Mouse (Mus musculus): ENCODE results near the gene Rasl10a. TPM values are rescaled to one million over a fixed set of nuclear protein-coding genes. Genes with fewer than 3 reads are reported as not detected.

Rasl10a gene
- polyA plus RNA-seq, 1 experiment: not detected

- H3K4me1 ChIP-seq (ENCODE audit: control insufficient read depth): no peaks in the 10 kb centered on the region
Measured at GRCm38 (mm10) chr11:5046321-5046926, 11.5 kb upstream of the Rasl10a start.

DNA sequence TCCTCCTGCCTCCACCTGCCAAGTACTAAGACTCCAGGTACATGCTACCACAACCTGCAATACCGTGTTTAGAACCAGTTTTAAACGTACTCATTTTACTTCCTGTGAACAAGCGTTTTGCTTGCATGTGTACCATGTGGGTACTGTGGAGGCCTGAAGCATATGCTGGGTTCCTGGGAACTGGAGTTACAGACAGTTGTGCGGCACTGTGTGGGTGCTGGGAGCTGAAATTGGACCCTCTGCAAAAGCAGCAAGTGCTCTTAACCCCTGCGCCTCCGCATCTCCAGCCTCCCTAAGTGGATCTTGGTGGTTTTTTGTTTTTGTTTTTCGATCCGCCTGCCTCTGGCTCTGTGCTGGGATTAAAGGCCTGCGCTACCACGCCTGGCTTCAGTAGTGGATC lies 6.3 kb upstream of the Rasl10a start:
- Histone ChIP-seq H3K27me3 (ENCODE audit: control insufficient read depth) (peaks cover 30% of the 10 kb centered on the region), H3K9me3 (ENCODE audit: control insufficient read depth, low read length) (no peaks in the 10 kb centered on the region), H3K4me1 (ENCODE audit: control insufficient read depth) (no peaks in the 10 kb centered on the region), H3K36me3 (ENCODE audit: control insufficient read depth) (no peaks in the 10 kb centered on the region), H3K4me3 (replicated peaks) (no peak overlapping the region)
- TF ChIP-seq GATA1 (IDR thresholded peaks at IDR 0.05; ENCODE audit: low read length) (no peak), TAL1 (IDR thresholded peaks at IDR 0.05; ENCODE audit: low read length) (no peak)

More at GRCm38 (mm10) chr11:5046321-5046926, 11.5 kb upstream of the Rasl10a start:
- Histone ChIP-seq H3K9me3 (ENCODE audit: control insufficient read depth, low read length) (no peaks in the 10 kb centered on the region), H3K36me3 (ENCODE audit: control insufficient read depth) (peaks cover 22% of the 10 kb centered on the region), H3K4me3 (replicated peaks) (no peak overlapping the region), H3K27me3 (ENCODE audit: control insufficient read depth) (peaks cover 9% of the 10 kb centered on the region; the same call in 1 of the 2 replicates)
- TF ChIP-seq TAL1 (IDR thresholded peaks at IDR 0.05; ENCODE audit: low read length): no peak
- TF ChIP-seq GATA1 (IDR thresholded peaks at IDR 0.05; ENCODE audit: low read length): no peak

DNA sequence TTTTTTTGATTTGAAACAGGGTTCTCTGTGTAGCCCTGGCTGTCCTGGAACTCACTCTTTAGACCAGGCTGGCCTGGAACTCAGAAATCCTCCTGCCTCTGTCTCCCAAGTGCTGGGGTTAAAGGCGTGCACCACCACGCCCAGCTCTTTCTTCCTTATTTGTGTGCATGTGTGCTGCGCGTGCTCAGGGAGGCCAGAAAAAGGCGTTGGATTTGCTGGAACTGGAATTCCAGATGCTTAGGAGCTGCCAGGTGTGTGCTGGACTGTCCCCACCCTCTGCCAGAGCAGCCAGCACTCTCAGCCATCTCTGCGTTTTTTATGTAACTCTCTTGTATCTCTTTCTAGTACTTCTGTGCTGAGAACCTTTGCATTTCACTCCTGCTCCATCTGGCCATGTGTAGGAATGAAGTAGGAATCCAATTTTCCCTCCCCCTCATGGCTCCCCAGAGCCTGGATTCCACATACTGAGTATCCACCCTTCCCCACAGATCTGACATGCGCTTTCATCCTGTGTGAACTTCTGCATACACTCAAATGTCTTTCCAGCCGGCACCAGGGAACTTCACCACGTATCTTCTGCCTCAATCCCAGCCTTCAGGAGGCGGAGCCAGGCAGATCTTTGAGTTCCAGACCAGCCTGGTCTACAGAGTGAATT lies 5.6 kb upstream of the Rasl10a start:
- Histone ChIP-seq H3K4me3 (replicated peaks) (no peak overlapping the region), H3K4me1 (ENCODE audit: control insufficient read depth) (no peaks in the 10 kb centered on the region), H3K9me3 (ENCODE audit: control insufficient read depth, low read length) (peaks cover under 1% of the 10 kb centered on the region; the same call in 1 of the 2 replicates), H3K27me3 (ENCODE audit: control insufficient read depth) (peaks cover 37% of the 10 kb centered on the region), H3K36me3 (ENCODE audit: control insufficient read depth) (no peaks in the 10 kb centered on the region)
- TF ChIP-seq GATA1 (IDR thresholded peaks at IDR 0.05; ENCODE audit: low read length): no peak
- no peak for TF ChIP-seq TAL1 (IDR thresholded peaks at IDR 0.05; ENCODE audit: low read length)

GRCm38 (mm10) chr11:5054151-5054550 lies 3.8 kb upstream of the Rasl10a start:
- H3K27me3 ChIP-seq (ENCODE audit: control insufficient read depth): peaks cover 52% of the 10 kb centered on the region
- TF ChIP-seq GATA1 (IDR thresholded peaks at IDR 0.05; ENCODE audit: low read length): no peak
- no peak for TF ChIP-seq TAL1 (IDR thresholded peaks at IDR 0.05; ENCODE audit: low read length)
- no peak overlapping the region for H3K4me3 ChIP-seq (replicated peaks)
- no peaks in the 10 kb centered on the region for H3K36me3 ChIP-seq (ENCODE audit: control insufficient read depth)
- H3K9me3 ChIP-seq (ENCODE audit: control insufficient read depth, low read length): peaks cover 13% of the 10 kb centered on the region; the same call in 1 of the 2 replicates
- peaks cover 7% of the 10 kb centered on the region for H3K4me1 ChIP-seq (ENCODE audit: control insufficient read depth)

GRCm38 (mm10) chr11:5054874-5055273 lies 3.1 kb upstream of the Rasl10a start:
- H3K4me3 ChIP-seq (replicated peaks): no peak overlapping the region
- no peak for TF ChIP-seq GATA1 (IDR thresholded peaks at IDR 0.05; ENCODE audit: low read length)
- TF ChIP-seq TAL1 (IDR thresholded peaks at IDR 0.05; ENCODE audit: low read length): no peak
- H3K36me3 ChIP-seq (ENCODE audit: control insufficient read depth): no peaks in the 10 kb centered on the region
- H3K27me3 ChIP-seq (ENCODE audit: control insufficient read depth): peaks cover 58% of the 10 kb centered on the region
- peaks cover 20% of the 10 kb centered on the region; the same call in 1 of the 2 replicates for H3K9me3 ChIP-seq (ENCODE audit: control insufficient read depth, low read length)
- H3K4me1 ChIP-seq (ENCODE audit: control insufficient read depth): peaks cover 11% of the 10 kb centered on the region

GRCm38 (mm10) chr11:5055945-5056938 lies 1.7 kb upstream of the Rasl10a start:
- H3K9me3 ChIP-seq (ENCODE audit: control insufficient read depth, low read length): peaks cover 25% of the 10 kb centered on the region
- peaks cover 5% of the 10 kb centered on the region for H3K36me3 ChIP-seq (ENCODE audit: control insufficient read depth)
- peaks cover 67% of the 10 kb centered on the region for H3K27me3 ChIP-seq (ENCODE audit: control insufficient read depth)
- no peak for TF ChIP-seq GATA1 (IDR thresholded peaks at IDR 0.05; ENCODE audit: low read length)
- no peak for TF ChIP-seq TAL1 (IDR thresholded peaks at IDR 0.05; ENCODE audit: low read length)
- H3K4me1 ChIP-seq (ENCODE audit: control insufficient read depth): peaks cover 17% of the 10 kb centered on the region
- H3K4me3 ChIP-seq (replicated peaks): no peak overlapping the region

DNA sequence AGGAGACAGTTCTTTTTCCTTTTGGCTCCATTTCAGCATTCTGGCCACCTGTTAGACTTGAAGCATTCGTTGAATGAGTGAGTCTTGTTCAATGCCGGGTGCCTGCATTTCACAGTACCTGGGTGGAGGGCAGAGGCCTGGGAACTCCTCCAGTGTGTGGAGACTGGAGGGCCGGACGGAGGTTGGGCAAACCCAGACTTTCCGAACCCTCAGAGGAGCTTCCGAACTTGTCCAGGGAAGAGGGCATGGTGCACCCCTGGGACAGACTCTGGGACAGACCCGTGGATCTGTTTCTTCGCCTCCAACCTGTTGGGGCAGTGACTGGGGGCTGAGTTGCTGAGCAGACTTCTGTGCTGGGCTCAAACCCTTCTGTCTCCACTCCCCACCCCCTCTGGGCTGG lies 864 bp upstream of the Rasl10a start:
- no peak overlapping the region for H3K4me3 ChIP-seq (replicated peaks)
- H3K27me3 ChIP-seq (ENCODE audit: control insufficient read depth): peaks cover 75% of the 10 kb centered on the region
- peaks cover 5% of the 10 kb centered on the region for H3K36me3 ChIP-seq (ENCODE audit: control insufficient read depth)
- H3K4me1 ChIP-seq (ENCODE audit: control insufficient read depth): peaks cover 26% of the 10 kb centered on the region
- peaks cover 25% of the 10 kb centered on the region for H3K9me3 ChIP-seq (ENCODE audit: control insufficient read depth, low read length)
- TF ChIP-seq TAL1 (IDR thresholded peaks at IDR 0.05; ENCODE audit: low read length) (no peak), GATA1 (IDR thresholded peaks at IDR 0.05; ENCODE audit: low read length) (no peak)

- Histone ChIP-seq H3K4me3 (replicated peaks) (no peak overlapping the region), H3K9me3 (ENCODE audit: control insufficient read depth, low read length) (peaks cover 25% of the 10 kb centered on the region), H3K36me3 (ENCODE audit: control insufficient read depth) (peaks cover 5% of the 10 kb centered on the region), H3K27me3 (ENCODE audit: control insufficient read depth) (peaks cover 79% of the 10 kb centered on the region), H3K4me1 (ENCODE audit: control insufficient read depth) (peaks cover 30% of the 10 kb centered on the region)
- TF ChIP-seq TAL1 (IDR thresholded peaks at IDR 0.05; ENCODE audit: low read length): no peak
- TF ChIP-seq GATA1 (IDR thresholded peaks at IDR 0.05; ENCODE audit: low read length): no peak
Measured at GRCm38 (mm10) chr11:5057541-5057855, 430 bp upstream of the Rasl10a start.

- peaks cover 7% of the 10 kb centered on the region for H3K36me3 ChIP-seq (ENCODE audit: control insufficient read depth)
- H3K4me1 ChIP-seq (ENCODE audit: control insufficient read depth): peaks cover 37% of the 10 kb centered on the region
- H3K9me3 ChIP-seq (ENCODE audit: control insufficient read depth, low read length): peaks cover 25% of the 10 kb centered on the region
- peaks cover 92% of the 10 kb centered on the region for H3K27me3 ChIP-seq (ENCODE audit: control insufficient read depth)
- TF ChIP-seq GATA1 (IDR thresholded peaks at IDR 0.05; ENCODE audit: low read length): no peak
- no peak overlapping the region for H3K4me3 ChIP-seq (replicated peaks)
Measured at GRCm38 (mm10) chr11:5058783-5059182, 855 bp downstream of the Rasl10a start.
